Mouse (Mus musculus): ENCODE measurements at regions not wholly inside any gene's neighbourhood (a gene's known extent, or its start where the extent isn't known, plus 50 kb on each side); places are given as distances from the start of the nearest gene placed in this dataset.

DNA sequence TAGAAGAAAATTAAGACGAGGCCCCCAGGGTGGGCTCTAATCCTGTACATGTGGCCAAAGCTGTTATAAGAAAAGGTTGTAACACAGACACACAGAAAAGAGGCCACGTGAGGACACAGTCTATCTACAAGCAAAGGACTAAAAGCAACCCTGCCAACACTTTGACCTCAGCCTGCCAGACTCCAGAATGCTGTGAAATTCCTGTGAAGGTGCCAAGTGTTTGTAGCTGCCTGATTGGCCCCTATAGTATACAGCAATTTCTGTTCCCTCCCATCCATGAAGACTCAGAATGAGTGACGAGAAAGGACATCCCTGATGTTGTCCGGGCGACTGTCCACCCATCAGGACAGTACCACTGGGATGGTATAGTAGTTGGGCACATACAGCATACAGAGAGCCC lies 209.8 kb upstream of the Arid1b start:
- DNase-seq (ENCODE audit: extremely low spot score, low spot score), result no peak

DNA sequence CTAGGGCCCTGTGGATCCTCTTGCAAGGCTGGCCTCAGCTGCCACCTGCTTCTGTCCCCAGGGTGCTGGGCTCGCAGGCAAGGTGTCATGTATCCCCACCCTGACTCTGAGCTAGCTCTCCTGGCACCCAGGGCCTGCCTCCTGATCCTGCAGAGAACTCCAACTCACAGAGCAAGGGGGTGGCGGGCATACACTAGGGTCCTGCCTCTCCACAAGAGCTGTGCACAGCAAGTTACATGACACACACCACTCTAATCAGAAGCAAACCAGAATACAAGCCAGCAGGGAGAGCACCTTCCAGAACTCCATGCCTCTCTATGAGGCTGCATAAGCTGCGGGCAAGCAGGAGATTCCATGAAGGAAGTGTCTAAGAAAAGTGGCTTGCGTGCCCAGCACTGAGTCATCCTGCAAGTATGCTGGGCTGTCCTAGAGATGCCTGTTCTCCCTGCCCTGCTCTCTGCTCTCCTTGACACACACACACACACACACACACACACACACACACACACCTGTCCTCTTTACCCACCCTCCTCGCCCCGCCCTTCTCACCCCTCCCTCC lies 208.8 kb upstream of the Arid1b start:
- no peak for DNase-seq (ENCODE audit: extremely low spot score, low spot score)

- DNase-seq (ENCODE audit: extremely low spot score, low spot score), result no peak
These were observed 207.6 kb upstream of the Arid1b start for GRCm38 (mm10) chr17:4786524-4786923.

GRCm38 (mm10) chr17:4791873-4792272 lies 202.3 kb upstream of the Arid1b start:
- DNase-seq (ENCODE audit: extremely low spot score, low spot score), result no peak

- no peak for DNase-seq (ENCODE audit: extremely low spot score, low spot score)
These were observed 197.9 kb upstream of the Arid1b start for GRCm38 (mm10) chr17:4796241-4796640.

- no peak for DNase-seq (ENCODE audit: extremely low spot score, low spot score)
These were observed 190.1 kb upstream of the Arid1b start for GRCm38 (mm10) chr17:4804013-4804412.

GRCm38 (mm10) chr17:4806051-4806450 lies 188.1 kb upstream of the Arid1b start:
- no peak for DNase-seq (ENCODE audit: extremely low spot score, low spot score)

DNA sequence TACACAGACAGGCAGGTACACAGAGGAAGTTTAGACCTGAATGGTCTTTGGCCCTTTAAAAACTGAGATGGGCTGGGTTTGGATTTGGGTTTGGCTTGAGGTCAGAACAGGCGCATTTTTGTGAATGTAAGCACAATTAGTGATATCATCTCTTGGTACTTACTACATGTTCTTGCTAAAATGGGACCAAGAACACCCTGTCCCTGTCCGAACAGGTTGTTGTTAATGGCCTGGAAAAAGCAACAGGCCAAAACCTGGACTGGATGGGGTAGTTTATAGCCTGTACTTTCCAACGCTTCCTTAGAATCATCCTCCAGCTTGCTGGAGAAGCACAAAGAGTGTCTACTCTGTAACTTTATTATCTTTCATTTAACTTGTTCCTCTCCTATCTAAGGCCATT lies 185.2 kb upstream of the Arid1b start:
- DNase-seq (ENCODE audit: extremely low spot score, low spot score), result no peak

GRCm38 (mm10) chr17:4813232-4813631 lies 180.9 kb upstream of the Arid1b start:
- no peak for DNase-seq (ENCODE audit: extremely low spot score, low spot score)

- DNase-seq (ENCODE audit: extremely low spot score, low spot score), result no peak
These were observed 180.5 kb upstream of the Arid1b start for GRCm38 (mm10) chr17:4813666-4814065.

- DNase-seq (ENCODE audit: extremely low spot score, low spot score), result no peak
These were observed 168.8 kb upstream of the Arid1b start for GRCm38 (mm10) chr17:4825221-4825895.

GRCm38 (mm10) chr17:4834065-4834464 lies 160.1 kb upstream of the Arid1b start:
- DNase-seq (ENCODE audit: extremely low spot score, low spot score), result no peak

DNA sequence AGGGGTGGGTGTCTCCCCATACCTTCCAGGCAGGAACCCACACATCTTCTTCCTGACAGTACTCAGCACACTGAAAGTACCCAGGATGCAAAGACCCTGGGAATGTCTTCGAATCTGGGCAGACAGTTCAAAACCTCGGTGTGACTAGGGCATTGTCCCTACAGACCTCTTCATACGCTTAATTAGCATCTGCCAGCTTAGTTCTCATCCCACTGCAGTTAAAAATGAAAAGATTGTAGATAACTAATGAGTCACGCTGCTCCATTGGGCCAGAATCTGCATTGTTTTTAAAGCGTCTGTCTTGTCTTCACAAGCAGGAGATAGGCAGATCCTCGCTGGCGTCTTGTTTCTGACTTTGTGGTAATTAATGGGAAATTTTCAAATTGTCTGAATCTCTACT lies 159.6 kb upstream of the Arid1b start:
- no peak for DNase-seq (ENCODE audit: extremely low spot score, low spot score)

- DNase-seq (ENCODE audit: extremely low spot score, low spot score), result no peak
These were observed 158.9 kb upstream of the Arid1b start for GRCm38 (mm10) chr17:4835065-4835705.

GRCm38 (mm10) chr17:4840123-4840522 lies 154.0 kb upstream of the Arid1b start:
- no peak for DNase-seq (ENCODE audit: extremely low spot score, low spot score)

DNA sequence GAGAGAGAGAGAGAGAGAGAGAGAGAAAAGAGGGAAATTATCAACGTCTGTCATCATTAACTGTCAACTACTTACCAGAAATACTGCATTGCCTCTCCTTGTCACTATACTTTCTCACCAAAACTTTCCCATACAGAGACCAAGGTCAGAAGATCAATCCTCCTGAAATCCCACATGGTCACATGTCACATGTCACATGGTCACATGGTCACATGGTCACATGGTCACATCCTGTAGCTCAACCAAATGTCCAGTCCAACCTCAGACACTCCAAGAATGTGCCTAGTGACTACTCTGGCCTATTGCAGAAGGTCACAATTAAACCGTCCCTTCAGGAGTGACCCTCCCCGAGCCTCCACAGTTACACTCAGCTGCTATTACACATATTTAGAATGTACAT lies 135.8 kb upstream of the Arid1b start:
- no peak for DNase-seq (ENCODE audit: extremely low spot score, low spot score)

- DNase-seq (ENCODE audit: extremely low spot score, low spot score), result no peak
These were observed 129.2 kb upstream of the Arid1b start for GRCm38 (mm10) chr17:4864901-4865300.

DNA sequence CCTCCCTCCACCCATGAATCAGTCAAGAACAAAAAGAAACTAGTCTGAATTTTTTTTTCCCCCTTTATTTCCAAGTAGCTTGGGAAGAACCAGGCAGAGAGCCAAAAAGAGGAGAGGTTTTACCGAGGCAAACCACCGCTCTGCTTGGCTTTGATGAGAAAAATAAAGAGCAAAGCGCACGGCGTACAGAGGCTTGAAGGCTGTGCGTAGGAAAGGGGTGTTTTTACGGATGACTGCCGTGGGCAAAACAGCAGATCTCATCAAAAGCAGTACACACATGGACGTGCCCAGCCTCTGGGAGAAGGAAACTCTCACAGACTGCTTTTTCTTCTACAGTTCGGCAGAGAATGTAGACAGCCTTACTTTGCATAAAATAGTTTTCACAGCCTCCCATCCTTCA lies 128.5 kb upstream of the Arid1b start:
- DNase-seq (ENCODE audit: extremely low spot score, low spot score), result no peak

DNA sequence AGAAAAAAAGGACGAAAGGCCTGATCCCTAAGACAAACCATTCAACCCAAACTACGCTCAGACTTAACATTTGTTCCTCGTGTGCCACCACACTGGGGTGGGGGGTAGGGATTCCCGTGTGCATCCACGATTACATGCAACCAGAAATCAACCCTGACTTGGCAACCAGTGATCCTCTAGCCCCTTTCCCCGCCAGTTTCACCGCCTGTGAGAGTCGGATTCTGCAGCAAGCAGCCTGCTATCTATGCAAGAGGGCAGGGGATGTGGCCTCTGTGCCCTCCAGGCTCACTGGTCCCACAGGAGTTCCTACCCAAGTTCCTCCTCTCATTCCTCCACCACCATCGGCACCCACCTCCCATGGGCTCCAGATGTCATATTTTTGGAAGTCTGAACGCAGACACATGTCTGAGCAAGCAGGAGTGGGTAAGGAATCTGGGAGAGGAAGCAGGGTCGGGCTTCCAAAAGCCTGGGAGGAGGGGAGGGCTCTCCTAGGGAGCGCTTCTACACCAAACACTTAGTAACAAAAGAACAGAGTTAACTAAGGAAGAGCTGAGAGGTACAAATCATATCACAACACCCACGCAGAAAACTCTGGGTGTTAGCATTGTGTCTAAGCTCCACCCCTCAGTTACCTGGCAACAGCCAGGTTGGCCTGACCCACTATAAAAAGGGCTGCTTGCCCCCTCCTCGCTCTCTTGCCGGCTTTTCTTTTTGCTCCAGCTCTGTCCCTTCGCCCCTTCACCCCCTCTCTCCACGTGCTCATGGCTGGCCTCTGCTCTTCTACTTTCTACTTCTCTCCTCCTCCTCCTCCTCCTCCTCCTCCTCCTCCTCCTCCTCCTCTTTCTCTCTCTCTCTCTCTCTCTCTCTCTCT lies 127.9 kb upstream of the Arid1b start:
- no peak for DNase-seq (ENCODE audit: extremely low spot score, low spot score)

- DNase-seq (ENCODE audit: extremely low spot score, low spot score), result no peak
These were observed 127.0 kb upstream of the Arid1b start for GRCm38 (mm10) chr17:4867083-4867482.

GRCm38 (mm10) chr17:4867754-4868445 lies 126.2 kb upstream of the Arid1b start:
- DNase-seq (ENCODE audit: extremely low spot score, low spot score), result no peak

All from neural tube, embryonic 10.5 days (tissue).